Comparison of ENCODE assay signal across 19 mouse cellular contexts in the genomic region with DNA sequence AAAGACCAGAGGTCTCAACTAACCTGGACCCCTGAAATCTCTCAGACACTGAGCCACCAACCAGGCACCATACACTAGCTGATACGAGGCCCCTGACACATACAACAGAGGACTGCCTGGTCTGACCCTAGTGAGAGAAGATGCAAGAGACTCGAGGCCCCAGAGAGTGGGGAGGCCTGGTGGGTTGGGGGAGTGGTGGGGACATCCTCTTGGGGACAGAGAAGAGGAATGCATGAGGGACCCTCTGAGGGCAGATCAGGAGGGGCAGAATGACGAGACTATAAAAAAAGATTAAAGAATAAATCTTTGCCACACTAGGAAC. TPM values are rescaled to one million over a fixed set of nuclear protein-coding genes. Genes with fewer than 3 reads are reported as not detected.
"Had no signal": no experiment of that assay in that cellular context is flagged by ENCODE, and none has a peak within 500 bp of the region (broad histone marks: within the 10 kb centered on the region; RNA-seq: fewer than 3 reads in every experiment).

No protein-coding gene starts in this region.

- H3K4me3 ChIP-seq: limb, embryonic 12.5 days; limb, embryonic 15.5 days; midbrain, embryonic 12.5 days had no signal

- H3K9ac ChIP-seq: limb, embryonic 12.5 days; limb, embryonic 15.5 days; liver, embryonic 14.5 days; liver, postnatal 0 days; lung, embryonic 14.5 days; midbrain, embryonic 12.5 days had no signal

- H3K4me1 ChIP-seq: limb, embryonic 12.5 days; limb, embryonic 15.5 days; midbrain, embryonic 12.5 days had no signal

- H3K36me3 ChIP-seq: limb, embryonic 15.5 days had no signal

- H3K9me3 ChIP-seq: limb, embryonic 12.5 days; limb, embryonic 15.5 days; midbrain, embryonic 12.5 days had no signal

- DNase-seq: kidney, adult 18-20 months; kidney, adult 9 months; kidney, postnatal 14 days; kidney, postnatal 4 days; left cerebral cortex, postnatal 4 days; liver, postnatal 0 days; lung, embryonic 14.5 days; thymus, adult 18-20 months; thymus, postnatal 36 days had no signal

- ATAC-seq: intestine, embryonic 16.5 days; liver, postnatal 0 days; lung, postnatal 0 days had no signal

- H3K4me2 ChIP-seq: limb, embryonic 12.5 days; limb, embryonic 15.5 days; liver, embryonic 11.5 days; lung, embryonic 14.5 days; midbrain, embryonic 12.5 days had no signal

- H3K27me3 ChIP-seq: limb, embryonic 12.5 days; limb, embryonic 15.5 days; midbrain, embryonic 12.5 days had no signal

- H3K27ac ChIP-seq: limb, embryonic 12.5 days; limb, embryonic 15.5 days; liver, embryonic 14.5 days; macrophage; midbrain, embryonic 12.5 days had no signal

RNA-seq across cellular contexts. Expression of gene Bves, which starts 47.0 kb away (rescaled TPM):
- total RNA-seq: megakaryocyte, adult 5-6 weeks; neutrophil, adult 5-6 weeks had no signal
- polyA plus RNA-seq: macrophage had no signal
